Mouse (Mus musculus) midbrain, embryonic 10.5 days (tissue): ENCODE results near the gene Cdiptos. TPM values are rescaled to one million over a fixed set of nuclear protein-coding genes. Genes with fewer than 3 reads are reported as not detected.
A peak's percentile ranks its signal among the peaks of the same experiment; 100 is the strongest.

Experiments
- DNase-seq: peaks from one replicate; pipeline ENCODE4 v3.0.0-alpha.2; 2017; ENCODE audit warnings: low spot score
- H3K27ac ChIP-seq: fragments of 300-500 bp; sonication (generic); replicated peaks from 2 replicates; pipeline ENCODE4 v1.5.1; 2016; ENCODE audit warnings: mild to moderate bottlenecking
- H3K27me3 ChIP-seq: fragments of 300-500 bp; sonication (generic); 2 replicates; pipeline ENCODE4 v1.6.1; 2016; ENCODE audit warnings: low read depth, mild to moderate bottlenecking; ENCODE audit not compliant: poor library complexity, severe bottlenecking
- H3K36me3 ChIP-seq: fragments of 300-500 bp; sonication (generic); 2 replicates; pipeline ENCODE4 v1.6.1; 2016; ENCODE audit warnings: mild to moderate bottlenecking, moderate library complexity
- H3K4me1 ChIP-seq: fragments of 300-500 bp; sonication (generic); 2 replicates; pipeline ENCODE4 v1.6.1; 2016
- H3K4me3 ChIP-seq: fragments of 300-500 bp; sonication (generic); 2 replicates; pipeline ENCODE4 v1.5.1; 2016; ENCODE audit warnings: mild to moderate bottlenecking, moderate library complexity
- H3K9me3 ChIP-seq: fragments of 300-500 bp; sonication (generic); replicated peaks from 2 replicates; pipeline ENCODE4 v1.6.1; 2016; ENCODE audit warnings: mild to moderate bottlenecking
- WGBS: fragments of 180-500 bp; shearing (Covaris S2); methylation state at CpG from one replicate; pipeline ENCODE4 v1.1.7; 2016; 5-methylcytosine and 5-hydroxymethylcytosine counted together
- polyA plus RNA-seq: library from polyadenylated mRNA; unstranded; fragments of >200 nt; fragmentation: Nextera tagmentation; extraction: Ambion mirVana; gene quantifications from 2 replicates; pipeline ENCODE4 v1.2.1, GENCODE M21; 2016

The Cdiptos gene
- polyA plus RNA-seq, 1 experiment from 2014 or later: 0.51 TPM

GRCm38 (mm10) chr7:126955125-126955524 lies 20.8 kb downstream of the Cdiptos start:
- peaks cover 34% of the 10 kb centered on the region for H3K27me3 ChIP-seq
- no peaks in the 10 kb centered on the region for H3K36me3 ChIP-seq
- H3K9me3 ChIP-seq: no peaks in the 10 kb centered on the region
- WGBS: 73% methylated on average over 3 of the region's 3 CpGs
- H3K4me3 ChIP-seq: no peak overlapping the region
- H3K27ac ChIP-seq: no peak overlapping the region
- DNase-seq: no peak
- peaks cover 20% of the 10 kb centered on the region for H3K4me1 ChIP-seq

- 0% methylated on average over 8 of the region's 8 CpGs for WGBS
- Histone ChIP-seq H3K27me3 (peaks cover 54% of the 10 kb centered on the region), H3K4me3 (peak overlapping the region; percentile 66; the same call in 1 of the 2 replicates), H3K36me3 (no peaks in the 10 kb centered on the region), H3K9me3 (no peaks in the 10 kb centered on the region), H3K27ac (no peak overlapping the region), H3K4me1 (peaks cover 37% of the 10 kb centered on the region)
- DNase-seq: no peak
These were observed 23.3 kb downstream of the Cdiptos start for GRCm38 (mm10) chr7:126952646-126953045.

- H3K4me3 ChIP-seq: peak overlapping the region; percentile 66
- DNase-seq: no peak
- H3K27me3 ChIP-seq: peaks cover 54% of the 10 kb centered on the region
- H3K27ac ChIP-seq: no peak overlapping the region
- H3K9me3 ChIP-seq: no peaks in the 10 kb centered on the region
- 0 out of 2 replicates have a peak, but pooled peaks cover 2% of the 10 kb centered on the region for H3K36me3 ChIP-seq
- WGBS: 29% methylated on average over 4 of the region's 4 CpGs
- peaks cover 37% of the 10 kb centered on the region for H3K4me1 ChIP-seq
These were observed 24.2 kb downstream of the Cdiptos start for GRCm38 (mm10) chr7:126951741-126952140.

GRCm38 (mm10) chr7:126950647-126951615 lies 25.0 kb downstream of the Cdiptos start:
- Histone ChIP-seq H3K4me1 (peaks cover 37% of the 10 kb centered on the region), H3K27me3 (peaks cover 54% of the 10 kb centered on the region), H3K27ac (peak overlapping the region; percentile 76), H3K9me3 (no peaks in the 10 kb centered on the region), H3K36me3 (0 out of 2 replicates have a peak, but pooled peaks cover 3% of the 10 kb centered on the region), H3K4me3 (peak overlapping the region; percentile 66)
- DNase-seq: peak; percentile 26
- 6% methylated on average over 26 of the region's 26 CpGs for WGBS

- Histone ChIP-seq H3K27ac (peak within 1 kb of the TSS; percentile 76), H3K27me3 (peaks cover 54% of the 10 kb centered on the region), H3K36me3 (peaks cover 8% of the 10 kb centered on the region), H3K4me3 (peak within 1 kb of the TSS; percentile 66), H3K4me1 (peaks cover 37% of the 10 kb centered on the region), H3K9me3 (no peaks in the 10 kb centered on the region)
- peak; percentile 92 for DNase-seq
- under 1% methylated on average over 42 of the region's 42 CpGs for WGBS
These were observed 25.9 kb downstream of the Cdiptos start, which contains the start of gene Sez6l2 for GRCm38 (mm10) chr7:126949793-126950646. TSS of gene Sez6l2 (plus strand) at chr7:126950563.

GRCm38 (mm10) chr7:126949403-126949792 lies 26.5 kb downstream of the Cdiptos start, which contains the start of gene Asphd1:
TSS of gene Asphd1 (minus strand) at chr7:126949582.
- peaks cover 37% of the 10 kb centered on the region for H3K4me1 ChIP-seq
- H3K4me3 ChIP-seq: peak within 1 kb of the TSS; percentile 66
- peaks cover 15% of the 10 kb centered on the region for H3K36me3 ChIP-seq
- H3K27me3 ChIP-seq: peaks cover 54% of the 10 kb centered on the region
- DNase-seq: no peak
- no peaks in the 10 kb centered on the region for H3K9me3 ChIP-seq
- H3K27ac ChIP-seq: peak within 1 kb of the TSS; percentile 76
- under 1% methylated on average over 21 of the region's 21 CpGs for WGBS

- Histone ChIP-seq H3K4me3 (peak overlapping the region; percentile 66; the same call in 1 of the 2 replicates), H3K27ac (0 out of 2 replicates have a peak overlapping the region, but pooled peaks have one; percentile 38)
- DNase-seq: no peak
These were observed 27.3 kb downstream of the Cdiptos start for GRCm38 (mm10) chr7:126948626-126949025.

GRCm38 (mm10) chr7:126946530-126946929 lies 29.4 kb downstream of the Cdiptos start:
- WGBS: 40% methylated on average over 3 of the region's 3 CpGs

More at GRCm38 (mm10) chr7:126948626-126949025, 27.3 kb downstream of the Cdiptos start:
- WGBS: 82% methylated on average over 10 of the region's 10 CpGs
- no peaks in the 10 kb centered on the region for H3K9me3 ChIP-seq
- H3K36me3 ChIP-seq: peaks cover 22% of the 10 kb centered on the region
- H3K4me1 ChIP-seq: peaks cover 37% of the 10 kb centered on the region
- peaks cover 54% of the 10 kb centered on the region for H3K27me3 ChIP-seq

GRCm38 (mm10) chr7:126941801-126942200 lies 34.1 kb downstream of the Cdiptos start:
- H3K4me3 ChIP-seq: no peak overlapping the region
- DNase-seq: no peak
- H3K9me3 ChIP-seq: no peaks in the 10 kb centered on the region; the same call in 1 of the 2 replicates
- WGBS: 81% methylated on average over 5 of the region's 5 CpGs
- no peaks in the 10 kb centered on the region for H3K27me3 ChIP-seq
- H3K4me1 ChIP-seq: peaks cover 12% of the 10 kb centered on the region
- H3K36me3 ChIP-seq: peaks cover 61% of the 10 kb centered on the region
- peak overlapping the region; percentile 55; the same call in 1 of the 2 replicates for H3K27ac ChIP-seq

More at GRCm38 (mm10) chr7:126946530-126946929, 29.4 kb downstream of the Cdiptos start:
- Histone ChIP-seq H3K4me1 (peaks cover 35% of the 10 kb centered on the region), H3K9me3 (no peaks in the 10 kb centered on the region), H3K36me3 (peaks cover 42% of the 10 kb centered on the region), H3K27ac (no peak overlapping the region), H3K27me3 (peaks cover 34% of the 10 kb centered on the region), H3K4me3 (no peak overlapping the region)
- DNase-seq: peak; percentile 31

GRCm38 (mm10) chr7:126941171-126941570 lies 34.7 kb downstream of the Cdiptos start:
- no peak overlapping the region for H3K4me3 ChIP-seq
- peaks cover 67% of the 10 kb centered on the region for H3K36me3 ChIP-seq
- H3K4me1 ChIP-seq: peaks cover 12% of the 10 kb centered on the region
- DNase-seq: no peak
- H3K9me3 ChIP-seq: no peaks in the 10 kb centered on the region; the same call in 1 of the 2 replicates
- H3K27ac ChIP-seq: peak overlapping the region; percentile 17; the same call in 1 of the 2 replicates
- 52% methylated on average over 6 of the region's 6 CpGs for whole genome bisulfite sequencing
- H3K27me3 ChIP-seq: no peaks in the 10 kb centered on the region

GRCm38 (mm10) chr7:126932652-126933051 lies 43.2 kb downstream of the Cdiptos start:
- Histone ChIP-seq H3K27me3 (no peaks in the 10 kb centered on the region), H3K4me1 (peaks cover 24% of the 10 kb centered on the region), H3K27ac (no peak overlapping the region), H3K9me3 (no peaks in the 10 kb centered on the region; the same call in 1 of the 2 replicates), H3K36me3 (peaks cover 71% of the 10 kb centered on the region), H3K4me3 (no peak overlapping the region)
- no peak for DNase-seq
- WGBS: 91% methylated on average over 2 of the region's 2 CpGs

- Histone ChIP-seq H3K9me3 (no peaks in the 10 kb centered on the region), H3K4me1 (peaks cover 28% of the 10 kb centered on the region), H3K27ac (peak overlapping the region; percentile 88), H3K36me3 (peaks cover 37% of the 10 kb centered on the region), H3K27me3 (no peaks in the 10 kb centered on the region), H3K4me3 (peak overlapping the region; percentile 94)
- no peak for DNase-seq
- WGBS: 0% methylated on average over 27 of the region's 27 CpGs
These were observed 46.9 kb downstream of the Cdiptos start for GRCm38 (mm10) chr7:126929046-126929445.
